Mouse (Mus musculus) ES-E14 (cell line): ENCODE measurements at regions not wholly inside any gene's neighbourhood (a gene's known extent, or its start where the extent isn't known, plus 50 kb on each side); places are given as distances from the start of the nearest gene placed in this dataset.

Experiments
- DNase-seq: peaks from one replicate; pipeline ENCODE4 v3.0.0-alpha.2; 2013; ENCODE audit warnings: low read depth, low spot score
- H3K27ac ChIP-seq: 2 replicates; pipeline ENCODE4 v1.5.1; 2012; ENCODE audit warnings: low read depth, mild to moderate bottlenecking, low read length, moderate library complexity, mixed read lengths; ENCODE audit not compliant: poor library complexity, insufficient read depth, severe bottlenecking
- H3K36me3 ChIP-seq: 2 replicates; pipeline ENCODE4 v1.6.1; 2012; ENCODE audit warnings: mild to moderate bottlenecking, low read length, moderate library complexity, mixed read lengths; ENCODE audit not compliant: control insufficient read depth, poor library complexity, insufficient read depth, severe bottlenecking
- H3K4me1 ChIP-seq, 2 experiments: fragments of 150-350 bp in 1 of 2; sonication (generic) in 1 of 2; 2 replicates each; pipeline ENCODE4 v1.6.1; 2012; ENCODE audit warnings: low read length in 2 of 2, mild to moderate bottlenecking in 1 of 2, mixed read lengths in 1 of 2; ENCODE audit not compliant: control insufficient read depth in 2 of 2, insufficient read depth in 2 of 2, poor library complexity in 1 of 2
- H3K4me3 ChIP-seq, 2 experiments: fragments of 150-350 bp in 1 of 2; sonication (generic) in 1 of 2; 2 replicates each; pipeline ENCODE4 v1.5.1; 2012; ENCODE audit warnings: low read length in 2 of 2, low read depth in 1 of 2, mild to moderate bottlenecking in 1 of 2, mixed read lengths in 1 of 2; ENCODE audit not compliant: insufficient read depth in 1 of 2, poor library complexity in 1 of 2, severe bottlenecking in 1 of 2
- H3K9ac ChIP-seq: 2 replicates; pipeline ENCODE4 v1.6.1; 2012; ENCODE audit warnings: low read depth, mild to moderate bottlenecking, low read length, mixed read lengths; ENCODE audit not compliant: poor library complexity, insufficient read depth, severe bottlenecking
- H3K9me3 ChIP-seq: fragments of 150-350 bp; sonication (generic); 2 replicates; pipeline ENCODE4 v1.6.1; 2012; ENCODE audit warnings: low read depth, mild to moderate bottlenecking, low read length; ENCODE audit not compliant: control insufficient read depth, insufficient read depth
- CHD2 ChIP-seq: IDR thresholded peaks from 2 replicates; pipeline ENCODE4 v1.6.1; 2014; ENCODE audit warnings: mild to moderate bottlenecking, low read depth, low read length, inconsistent platforms
- HCFC1 ChIP-seq: IDR thresholded peaks from 2 replicates; pipeline ENCODE4 v1.6.1; 2012; ENCODE audit warnings: low read length, inconsistent platforms, borderline replicate concordance; ENCODE audit not compliant: insufficient read depth
- MAFK ChIP-seq: IDR thresholded peaks from 2 replicates; pipeline ENCODE4 v1.6.1; 2014; ENCODE audit warnings: mild to moderate bottlenecking, low read depth, low read length, inconsistent platforms; ENCODE audit not compliant: insufficient read depth
- ZC3H11A ChIP-seq: IDR thresholded peaks from 2 replicates; pipeline ENCODE4 v1.6.1; 2012; ENCODE audit warnings: low read depth, mild to moderate bottlenecking, inconsistent platforms, low read length, borderline replicate concordance
- ZNF384 ChIP-seq: IDR thresholded peaks from 2 replicates; pipeline ENCODE4 v1.6.1; 2012; ENCODE audit warnings: low read depth, low read length, inconsistent platforms
- in situ Hi-C, 2 experiments: fragments of 600-800 bp; cut with MboI; formaldehyde crosslinking; loops; one replicate each; pipeline ENCODE4 v1.15.1; 2025; ENCODE audit warnings: low sequenced_read_pairs in 2 of 2, inconsistent platforms in 1 of 2; ENCODE audit not compliant: unreplicated experiment in 2 of 2

- H3K4me1 ChIP-seq, result no peaks in the 10 kb centered on the region
- in situ Hi-C loops, result no loop called here
- no peak for DNase-seq
- TF ChIP-seq HCFC1 (no peak), ZC3H11A (no peak), MAFK (no peak), CHD2 (no peak), ZNF384 (no peak)
- H3K9ac ChIP-seq, result no peak overlapping the region
- H3K36me3 ChIP-seq, result no peaks in the 10 kb centered on the region
- H3K4me3 ChIP-seq, result no peak overlapping the region
- no peak overlapping the region for H3K27ac ChIP-seq
- H3K9me3 ChIP-seq, result no peaks in the 10 kb centered on the region
These were observed 61.6 kb downstream of the Gm10295 start for GRCm38 (mm10) chr7:71289702-71290101.

- Histone ChIP-seq H3K4me3 (no peak overlapping the region), H3K9ac (no peak overlapping the region), H3K36me3 (no peaks in the 10 kb centered on the region), H3K4me1 (no peaks in the 10 kb centered on the region), H3K9me3 (no peaks in the 10 kb centered on the region), H3K27ac (no peak overlapping the region)
- no peak for TF ChIP-seq HCFC1
- TF ChIP-seq MAFK, result no peak
- no peak for TF ChIP-seq ZNF384
- no peak for TF ChIP-seq CHD2
- no peak for TF ChIP-seq ZC3H11A
- in situ Hi-C loops, result no loop called here
- DNase-seq, result no peak
These were observed 62.0 kb downstream of the Gm10295 start for GRCm38 (mm10) chr7:71289266-71289665.

GRCm38 (mm10) chr7:71287441-71287840 lies 63.8 kb downstream of the Gm10295 start:
- no peak overlapping the region for H3K9ac ChIP-seq
- no peak overlapping the region for H3K27ac ChIP-seq
- in situ Hi-C loops, result no loop called here
- no peaks in the 10 kb centered on the region for H3K9me3 ChIP-seq
- H3K4me1 ChIP-seq, result no peaks in the 10 kb centered on the region
- no peak overlapping the region for H3K4me3 ChIP-seq
- DNase-seq, result no peak
- no peak for TF ChIP-seq ZNF384
- no peak for TF ChIP-seq HCFC1
- TF ChIP-seq MAFK, result no peak
- no peak for TF ChIP-seq ZC3H11A
- TF ChIP-seq CHD2, result no peak
- no peaks in the 10 kb centered on the region for H3K36me3 ChIP-seq

- in situ Hi-C loops, result no loop called here
- no peaks in the 10 kb centered on the region for H3K4me1 ChIP-seq
- TF ChIP-seq HCFC1, result no peak
- no peak for TF ChIP-seq ZC3H11A
- TF ChIP-seq CHD2, result no peak
- TF ChIP-seq ZNF384, result no peak
- TF ChIP-seq MAFK, result no peak
These were observed 67.0 kb downstream of the Gm10295 start for GRCm38 (mm10) chr7:71284246-71284645.

GRCm38 (mm10) chr7:71283419-71283818 lies 67.9 kb downstream of the Gm10295 start:
- H3K9ac ChIP-seq, result no peak overlapping the region
- H3K27ac ChIP-seq, result no peak overlapping the region
- TF ChIP-seq CHD2, result no peak
- TF ChIP-seq MAFK, result no peak
- no peak for TF ChIP-seq ZNF384
- no peak for TF ChIP-seq HCFC1
- no peak for TF ChIP-seq ZC3H11A
- no peaks in the 10 kb centered on the region for H3K9me3 ChIP-seq
- H3K4me1 ChIP-seq, result no peaks in the 10 kb centered on the region
- H3K36me3 ChIP-seq, result no peaks in the 10 kb centered on the region
- in situ Hi-C loops, result no loop called here
- DNase-seq, result no peak
- H3K4me3 ChIP-seq, result no peak overlapping the region

More at GRCm38 (mm10) chr7:71284246-71284645, 67.0 kb downstream of the Gm10295 start:
- Histone ChIP-seq H3K9me3 (no peaks in the 10 kb centered on the region), H3K36me3 (no peaks in the 10 kb centered on the region), H3K27ac (no peak overlapping the region), H3K9ac (no peak overlapping the region), H3K4me3 (no peak overlapping the region)
- DNase-seq, result no peak
